Mouse (Mus musculus) ES-E14 (cell line): ENCODE measurements around the gene Lims1.
"Not testable (repeated sequence)": the region's sequence is repeated elsewhere in the genome, so short reads cannot be mapped to it uniquely, and the experiment has no call there.

Experiments
- CHD2 ChIP-seq: IDR thresholded peaks from 2 replicates; pipeline ENCODE4 v1.6.1; 2014; ENCODE audit warnings: mild to moderate bottlenecking, low read depth, low read length, inconsistent platforms
- HCFC1 ChIP-seq: IDR thresholded peaks from 2 replicates; pipeline ENCODE4 v1.6.1; 2012; ENCODE audit warnings: low read length, inconsistent platforms, borderline replicate concordance; ENCODE audit not compliant: insufficient read depth
- MAFK ChIP-seq: IDR thresholded peaks from 2 replicates; pipeline ENCODE4 v1.6.1; 2014; ENCODE audit warnings: mild to moderate bottlenecking, low read depth, low read length, inconsistent platforms; ENCODE audit not compliant: insufficient read depth
- ZC3H11A ChIP-seq: IDR thresholded peaks from 2 replicates; pipeline ENCODE4 v1.6.1; 2012; ENCODE audit warnings: low read depth, mild to moderate bottlenecking, inconsistent platforms, low read length, borderline replicate concordance
- ZNF384 ChIP-seq: IDR thresholded peaks from 2 replicates; pipeline ENCODE4 v1.6.1; 2012; ENCODE audit warnings: low read depth, low read length, inconsistent platforms

DNA sequence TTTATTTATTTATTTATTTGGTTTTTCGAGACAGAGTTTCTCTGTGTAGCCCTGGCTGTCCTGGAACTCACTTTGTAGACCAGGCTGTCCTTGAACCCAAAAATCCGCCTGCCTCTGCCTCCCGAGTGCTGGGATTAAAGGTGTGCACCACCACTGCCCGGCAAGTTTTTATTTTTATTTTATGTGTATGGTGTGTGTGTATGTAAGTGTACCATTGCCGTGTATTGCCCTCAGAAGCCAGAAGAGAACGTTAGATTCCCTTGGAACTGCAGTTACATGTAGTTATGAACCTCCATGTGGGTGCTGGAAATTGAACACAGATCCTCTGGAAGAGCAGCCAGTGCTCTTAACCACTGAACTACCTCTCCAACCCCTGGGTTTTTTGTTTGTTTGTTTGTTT lies 4.6 kb downstream of the Lims1 start:
- TF ChIP-seq CHD2, ZC3H11A, MAFK, ZNF384, HCFC1: not testable (repeated sequence)
